In genomic region chr17:28992105-28992504, GRCm38 (mm10) we compare ENCODE assay signal across 12 mouse cellular contexts. TPM values are rescaled to one million over a fixed set of nuclear protein-coding genes. Genes with fewer than 3 reads are reported as not detected.
DNase-seq lines count a peak whose midpoint lies in the region; ATAC-seq and TF ChIP-seq lines count a peak whose summit lies in the region.
"Had no signal": no experiment of that assay in that cellular context is flagged by ENCODE, and none has a peak within 500 bp of the region (broad histone marks: within the 10 kb centered on the region; RNA-seq: fewer than 3 reads in every experiment).

No protein-coding gene starts in this region.

- H3K4me3 ChIP-seq in forebrain, embryonic 12.5 days (replicated peaks), result no peak overlapping the region
- H3K4me3 ChIP-seq in forebrain, embryonic 11.5 days (ENCODE audit: low read depth, low read length), result no peak overlapping the region
- H3K4me3 ChIP-seq in left cerebral cortex, adult 2 months, result no peak overlapping the region
- H3K4me3 ChIP-seq in heart, postnatal 0 days (ENCODE audit: low read depth, low read length), result no peak overlapping the region
- H3K4me3 ChIP-seq in lung, embryonic 16.5 days (ENCODE audit: low read length), result no peak overlapping the region
- H3K4me3 ChIP-seq in intestine, postnatal 0 days (ENCODE audit: low read depth, low read length), result no peak overlapping the region
- no peak overlapping the region for H3K4me3 ChIP-seq in hindbrain, embryonic 16.5 days (ENCODE audit: low read length)

- TF ChIP-seq CTCF in left cerebral cortex, adult 2 months (IDR thresholded peaks at IDR 0.05), result no peak
- no peak for TF ChIP-seq CTCF in heart, postnatal 0 days (IDR thresholded peaks at IDR 0.05; ENCODE audit: low read depth)
- TF ChIP-seq CTCF in intestine, postnatal 0 days (IDR thresholded peaks at IDR 0.05; ENCODE audit: low read depth), result no peak

- H3K9ac ChIP-seq in forebrain, embryonic 12.5 days, result no peak overlapping the region
- H3K9ac ChIP-seq in forebrain, embryonic 11.5 days (ENCODE audit: low read length), result no peak overlapping the region
- no peak overlapping the region for H3K9ac ChIP-seq in heart, postnatal 0 days (replicated peaks; ENCODE audit: low read depth, low read length)
- no peak overlapping the region for H3K9ac ChIP-seq in lung, embryonic 16.5 days (ENCODE audit: low read length)
- no peak overlapping the region for H3K9ac ChIP-seq in intestine, postnatal 0 days (ENCODE audit: low read depth, low read length)
- H3K9ac ChIP-seq in hindbrain, embryonic 16.5 days (ENCODE audit: low read depth, low read length), result no peak overlapping the region

- 43% methylated on average over 7 of the region's 7 CpGs for WGBS in forebrain, embryonic 12.5 days
- 57% methylated on average over 7 of the region's 7 CpGs for WGBS in forebrain, embryonic 11.5 days
- WGBS in heart, postnatal 0 days, result 23% methylated on average over 7 of the region's 7 CpGs
- WGBS in lung, embryonic 16.5 days, result 36% methylated on average over 7 of the region's 7 CpGs
- WGBS in intestine, postnatal 0 days, result 63% methylated on average over 7 of the region's 7 CpGs
- 40% methylated on average over 7 of the region's 7 CpGs for WGBS in hindbrain, embryonic 16.5 days

- H3K27ac ChIP-seq in forebrain, embryonic 12.5 days, result peak overlapping the region; percentile 65
- no peak overlapping the region for H3K27ac ChIP-seq in forebrain, embryonic 11.5 days (ENCODE audit: low read depth, low read length)
- H3K27ac ChIP-seq in left cerebral cortex, adult 2 months, result no peak overlapping the region
- H3K27ac ChIP-seq in heart, postnatal 0 days (ENCODE audit: low read depth), result no peak overlapping the region
- H3K27ac ChIP-seq in lung, embryonic 16.5 days (ENCODE audit: low read length), result peak overlapping the region; percentile 62
- no peak overlapping the region for H3K27ac ChIP-seq in intestine, postnatal 0 days (ENCODE audit: low read depth, low read length)
- H3K27ac ChIP-seq in hindbrain, embryonic 16.5 days (ENCODE audit: low read depth, low read length), result no peak overlapping the region

- TF ChIP-seq EP300 in heart, postnatal 0 days (IDR thresholded peaks at IDR 0.05; ENCODE audit: low read depth), result no peak

- no peak overlapping the region for H3K4me2 ChIP-seq in forebrain, embryonic 12.5 days
- H3K4me2 ChIP-seq in forebrain, embryonic 11.5 days (ENCODE audit: low read depth, low read length, severe bottlenecking), result no peak overlapping the region
- H3K4me2 ChIP-seq in heart, postnatal 0 days (ENCODE audit: low read depth, low read length), result no peak overlapping the region
- no peak overlapping the region for H3K4me2 ChIP-seq in lung, embryonic 16.5 days (ENCODE audit: low read depth, low read length)
- no peak overlapping the region for H3K4me2 ChIP-seq in intestine, postnatal 0 days (replicated peaks; ENCODE audit: low read depth)
- no peak overlapping the region for H3K4me2 ChIP-seq in hindbrain, embryonic 16.5 days (ENCODE audit: low read length)

- no peaks in the 10 kb centered on the region for H3K27me3 ChIP-seq in forebrain, embryonic 12.5 days
- H3K27me3 ChIP-seq in forebrain, embryonic 11.5 days (ENCODE audit: control insufficient read depth, insufficient read depth, low read length), result no peaks in the 10 kb centered on the region
- no peaks in the 10 kb centered on the region for H3K27me3 ChIP-seq in heart, postnatal 0 days (ENCODE audit: control insufficient read depth, insufficient read depth, low read length)
- no peaks in the 10 kb centered on the region for H3K27me3 ChIP-seq in lung, embryonic 16.5 days (ENCODE audit: control insufficient read depth, insufficient read depth, low read depth, low read length)
- no peaks in the 10 kb centered on the region for H3K27me3 ChIP-seq in intestine, postnatal 0 days (replicated peaks; ENCODE audit: control insufficient read depth, insufficient read depth, low read length)
- H3K27me3 ChIP-seq in hindbrain, embryonic 16.5 days (replicated peaks; ENCODE audit: control insufficient read depth, insufficient read depth, low read length), result no peaks in the 10 kb centered on the region
- H3K27me3 ChIP-seq: CH12.LX had no signal

- H3K4me1 ChIP-seq in forebrain, embryonic 12.5 days, result peaks cover 7% of the 10 kb centered on the region; the same call in 1 of the 2 replicates
- no peaks in the 10 kb centered on the region for H3K4me1 ChIP-seq in forebrain, embryonic 11.5 days (replicated peaks; ENCODE audit: control insufficient read depth, insufficient read depth, low read length)
- no peaks in the 10 kb centered on the region for H3K4me1 ChIP-seq in heart, postnatal 0 days (ENCODE audit: control insufficient read depth, insufficient read depth)
- peaks cover 7% of the 10 kb centered on the region for H3K4me1 ChIP-seq in lung, embryonic 16.5 days (replicated peaks; ENCODE audit: control insufficient read depth, insufficient read depth, low read length)
- H3K4me1 ChIP-seq in intestine, postnatal 0 days (replicated peaks; ENCODE audit: control insufficient read depth, insufficient read depth, low read length), result no peaks in the 10 kb centered on the region
- no peaks in the 10 kb centered on the region for H3K4me1 ChIP-seq in hindbrain, embryonic 16.5 days (ENCODE audit: control insufficient read depth, insufficient read depth, low read depth, low read length)

- DNase-seq in forebrain, embryonic 11.5 days (ENCODE audit: low spot score), result no peak
- peak; percentile 29 to 35 for DNase-seq in left cerebral cortex, adult 2 months (ENCODE audit: extremely low spot score in 1 of 2, low spot score in 2 of 2)
- DNase-seq in left cerebral cortex, postnatal 36 days (ENCODE audit: low spot score in 2 of 2), result no peak
- peak; percentile 36 for DNase-seq in heart, postnatal 0 days (ENCODE audit: low spot score)

- intact Hi-C loops in left cerebral cortex, adult 2 months (cut with DNase I), result no loop called here
- intact Hi-C loops in left cerebral cortex, postnatal 36 days (cut with DNase I), result no loop called here

- ATAC-seq in forebrain, embryonic 12.5 days (ENCODE audit: low FRiP score), result no peak
- ATAC-seq in forebrain, embryonic 11.5 days (replicated peaks; ENCODE audit: low FRiP score), result no peak
- no peak for ATAC-seq in heart, postnatal 0 days (ENCODE audit: insufficient read depth, low read depth)
- ATAC-seq in lung, embryonic 16.5 days (ENCODE audit: low read depth), result peak; percentile 54; the same call in 1 of the 2 replicates
- ATAC-seq in intestine, postnatal 0 days, result no peak
- no peak for ATAC-seq in hindbrain, embryonic 16.5 days
- ATAC-seq: activated CD4-positive, CD25-positive, alpha-beta regulatory T cell, adult 4 months had no signal

- H3K9me3 ChIP-seq in forebrain, embryonic 12.5 days, result no peaks in the 10 kb centered on the region
- H3K9me3 ChIP-seq in forebrain, embryonic 11.5 days (ENCODE audit: control insufficient read depth, low read length), result no peaks in the 10 kb centered on the region
- no peaks in the 10 kb centered on the region for H3K9me3 ChIP-seq in heart, postnatal 0 days (replicated peaks; ENCODE audit: control insufficient read depth, low read length)
- no peaks in the 10 kb centered on the region for H3K9me3 ChIP-seq in lung, embryonic 16.5 days (ENCODE audit: control insufficient read depth, low read length)
- H3K9me3 ChIP-seq in intestine, postnatal 0 days (ENCODE audit: control insufficient read depth), result no peaks in the 10 kb centered on the region
- no peaks in the 10 kb centered on the region for H3K9me3 ChIP-seq in hindbrain, embryonic 16.5 days (ENCODE audit: control insufficient read depth, low read length)

- H3K36me3 ChIP-seq in forebrain, embryonic 12.5 days (replicated peaks), result peaks cover 62% of the 10 kb centered on the region
- peaks cover 14% of the 10 kb centered on the region for H3K36me3 ChIP-seq in forebrain, embryonic 11.5 days (ENCODE audit: control insufficient read depth, insufficient read depth, low read length)
- H3K36me3 ChIP-seq in heart, postnatal 0 days (replicated peaks; ENCODE audit: control insufficient read depth, insufficient read depth, low read length), result peaks cover 53% of the 10 kb centered on the region
- peaks cover 24% of the 10 kb centered on the region for H3K36me3 ChIP-seq in lung, embryonic 16.5 days (ENCODE audit: control insufficient read depth, insufficient read depth, low read length)
- H3K36me3 ChIP-seq in intestine, postnatal 0 days (ENCODE audit: control insufficient read depth, insufficient read depth), result peaks cover 41% of the 10 kb centered on the region
- peaks cover 31% of the 10 kb centered on the region for H3K36me3 ChIP-seq in hindbrain, embryonic 16.5 days (ENCODE audit: control insufficient read depth, insufficient read depth, low read length)

RNA-seq across cellular contexts. Expression of gene Stk38, which starts 15.7 kb away (rescaled TPM):
- polyA plus RNA-seq in forebrain, embryonic 12.5 days (2016; fragmentation: Nextera tagmentation; extraction: Ambion mirVana), result 149 and 154 TPM in 2 replicates
- polyA plus RNA-seq in forebrain, embryonic 11.5 days (2014; fragmentation: Nextera tagmentation; extraction: Ambion mirVana), result 134 and 143 TPM in 2 replicates
- total RNA-seq in left cerebral cortex, adult 2 months (2021), result 10 to 100 TPM; 53.5 to 58.6 TPM
- total RNA-seq in left cerebral cortex, postnatal 36 days (2021), result 10 to 100 TPM; 35.0 to 62.2 TPM
- 49.8 and 50.1 TPM in 2 replicates for total RNA-seq in heart, postnatal 0 days (2014; rRNA removed; ENCODE audit: low replicate concordance)
- polyA plus RNA-seq in heart, postnatal 0 days (2015; fragmentation: Nextera tagmentation; extraction: Ambion mirVana), result 53.7 and 57.3 TPM in 2 replicates
- polyA plus RNA-seq in lung, embryonic 16.5 days (2015; fragmentation: Nextera tagmentation; extraction: Ambion mirVana), result 103 and 113 TPM in 2 replicates
- 51.5 and 59.5 TPM in 2 replicates for polyA plus RNA-seq in intestine, postnatal 0 days (2015; fragmentation: Nextera tagmentation; extraction: Ambion mirVana)
- 71.8 and 89.7 TPM in 2 replicates for polyA plus RNA-seq in hindbrain, embryonic 16.5 days (2015; fragmentation: Nextera tagmentation; extraction: Ambion mirVana)

RNA-seq across cellular contexts. Expression of gene Srsf3, which starts 40.3 kb away (rescaled TPM):
- polyA plus RNA-seq in forebrain, embryonic 12.5 days (2016; fragmentation: Nextera tagmentation; extraction: Ambion mirVana), result 852 and 860 TPM in 2 replicates
- polyA plus RNA-seq in forebrain, embryonic 11.5 days (2014; fragmentation: Nextera tagmentation; extraction: Ambion mirVana), result 823 and 865 TPM in 2 replicates
- total RNA-seq in left cerebral cortex, adult 2 months (2021), result 100 to 1,000 TPM; 113 to 114 TPM
- total RNA-seq in left cerebral cortex, postnatal 36 days (2021), result 100 to 1,000 TPM; 101 to 118 TPM
- 110 and 151 TPM in 2 replicates for total RNA-seq in heart, postnatal 0 days (2014; rRNA removed; ENCODE audit: low replicate concordance)
- polyA plus RNA-seq in heart, postnatal 0 days (2015; fragmentation: Nextera tagmentation; extraction: Ambion mirVana), result 202 and 238 TPM in 2 replicates
- 563 and 593 TPM in 2 replicates for polyA plus RNA-seq in lung, embryonic 16.5 days (2015; fragmentation: Nextera tagmentation; extraction: Ambion mirVana)
- polyA plus RNA-seq in intestine, postnatal 0 days (2015; fragmentation: Nextera tagmentation; extraction: Ambion mirVana), result 257 TPM in 2 replicates
- 356 and 408 TPM in 2 replicates for polyA plus RNA-seq in hindbrain, embryonic 16.5 days (2015; fragmentation: Nextera tagmentation; extraction: Ambion mirVana)

RNA-seq across cellular contexts. Expression of gene Kctd20, which starts 40.4 kb away (rescaled TPM):
- polyA plus RNA-seq in forebrain, embryonic 12.5 days (2016; fragmentation: Nextera tagmentation; extraction: Ambion mirVana), result 127 and 129 TPM in 2 replicates
- polyA plus RNA-seq in forebrain, embryonic 11.5 days (2014; fragmentation: Nextera tagmentation; extraction: Ambion mirVana), result 112 and 116 TPM in 2 replicates
- total RNA-seq in left cerebral cortex, adult 2 months (2021), result 10 to 100 TPM; 65.2 to 74.7 TPM
- 10 to 100 TPM; 72.8 to 77.6 TPM for total RNA-seq in left cerebral cortex, postnatal 36 days (2021)
- 32.3 and 41.5 TPM in 2 replicates for total RNA-seq in heart, postnatal 0 days (2014; rRNA removed; ENCODE audit: low replicate concordance)
- 33.3 and 35.3 TPM in 2 replicates for polyA plus RNA-seq in heart, postnatal 0 days (2015; fragmentation: Nextera tagmentation; extraction: Ambion mirVana)
- polyA plus RNA-seq in lung, embryonic 16.5 days (2015; fragmentation: Nextera tagmentation; extraction: Ambion mirVana), result 76.4 and 83.2 TPM in 2 replicates
- polyA plus RNA-seq in intestine, postnatal 0 days (2015; fragmentation: Nextera tagmentation; extraction: Ambion mirVana), result 25.6 and 27.0 TPM in 2 replicates
- 76.5 and 88.8 TPM in 2 replicates for polyA plus RNA-seq in hindbrain, embryonic 16.5 days (2015; fragmentation: Nextera tagmentation; extraction: Ambion mirVana)

RNA-seq across cellular contexts. Expression of gene Pxt1, which starts 48.5 kb away (rescaled TPM):
- polyA plus RNA-seq in forebrain, embryonic 12.5 days (2016; fragmentation: Nextera tagmentation; extraction: Ambion mirVana), result 0.44 TPM in 1 of 2 replicates, not detected in the other
- polyA plus RNA-seq in forebrain, embryonic 11.5 days (2014; fragmentation: Nextera tagmentation; extraction: Ambion mirVana), result 0.28 TPM in 1 of 2 replicates, not detected in the other
- not detected for total RNA-seq in left cerebral cortex, adult 2 months (2021)
- not detected for total RNA-seq in left cerebral cortex, postnatal 36 days (2021)
- not detected in 2 replicates for total RNA-seq in heart, postnatal 0 days (2014; rRNA removed; ENCODE audit: low replicate concordance)
- polyA plus RNA-seq in heart, postnatal 0 days (2015; fragmentation: Nextera tagmentation; extraction: Ambion mirVana), result not detected in 2 replicates
- 0.15 TPM in 1 of 2 replicates, not detected in the other for polyA plus RNA-seq in lung, embryonic 16.5 days (2015; fragmentation: Nextera tagmentation; extraction: Ambion mirVana)
- not detected in 2 replicates for polyA plus RNA-seq in intestine, postnatal 0 days (2015; fragmentation: Nextera tagmentation; extraction: Ambion mirVana)
- not detected in 2 replicates for polyA plus RNA-seq in hindbrain, embryonic 16.5 days (2015; fragmentation: Nextera tagmentation; extraction: Ambion mirVana)
- total RNA-seq: CH12.LX; liver, adult 2 months had no signal
- polyA plus RNA-seq: frontal cortex, adult 2 months; liver, adult 2 months had no signal

Comparison
In these comparisons a context has a peak if more than half of its experiments do, and no peak if none do; other contexts are left out.
1. H3K27ac ChIP-seq: peak in forebrain, embryonic 12.5 days (single experiment) and lung, embryonic 16.5 days (single experiment); none in forebrain, embryonic 11.5 days (single experiment), left cerebral cortex, adult 2 months (single experiment), heart, postnatal 0 days (single experiment), intestine, postnatal 0 days (single experiment) and hindbrain, embryonic 16.5 days (single experiment).
2. DNase-seq: peak in left cerebral cortex, adult 2 months (2 of 2) and heart, postnatal 0 days (single experiment); none in forebrain, embryonic 11.5 days (single experiment) and left cerebral cortex, postnatal 36 days (0 of 2).